Mouse (Mus musculus) CD8-positive naive resting alpha-beta T cell, adult 2 months (primary cell): ENCODE measurements at regions not wholly inside any gene's neighbourhood (a gene's known extent, or its start where the extent isn't known, plus 50 kb on each side); places are given as distances from the start of the nearest gene placed in this dataset.

Experiments used
- DNase-seq, 2 experiments: peaks; one replicate each; pipeline ENCODE4 v3.0.0; 2022; ENCODE audit warnings: low read depth in 2 of 2, low spot score in 2 of 2

- no peak for DNase-seq
Measured at GRCm38 (mm10) chr11:112976914-112977785, 195.1 kb downstream of the Sox9 start.

- DNase-seq = no peak
Measured at GRCm38 (mm10) chr11:112978884-112979283, 196.9 kb downstream of the Sox9 start.

GRCm38 (mm10) chr11:112979413-112979812 lies 197.4 kb downstream of the Sox9 start:
- DNase-seq = no peak

GRCm38 (mm10) chr11:112982165-112982801 lies 200.3 kb downstream of the Sox9 start:
- DNase-seq = no peak

GRCm38 (mm10) chr11:112982802-112983591 lies 201.0 kb downstream of the Sox9 start:
- DNase-seq = no peak

DNA sequence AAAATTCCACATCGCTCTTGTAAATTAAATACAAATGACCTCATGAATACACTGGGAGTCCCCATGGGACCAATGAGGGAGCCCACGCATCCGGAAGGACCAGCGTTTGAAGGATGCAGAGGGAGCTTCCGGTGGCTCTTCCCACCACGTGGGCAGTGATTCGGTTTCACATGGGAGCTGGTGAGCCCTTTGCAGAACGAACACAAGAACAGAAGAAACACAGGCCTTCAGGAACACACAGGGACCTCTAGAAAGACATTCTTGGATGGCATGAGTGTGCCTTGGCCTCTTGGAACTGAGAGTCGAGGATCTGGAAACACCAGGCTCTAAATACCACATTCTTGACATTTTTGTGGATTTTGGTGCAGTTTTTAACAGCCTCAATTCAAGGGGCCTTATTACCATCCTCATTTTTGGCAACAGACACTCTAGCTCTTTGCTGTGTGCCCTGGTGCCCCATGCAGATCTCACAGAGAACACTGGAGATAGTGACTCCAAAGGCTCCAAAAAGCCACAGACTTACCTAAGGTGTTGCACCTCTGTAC lies 204.1 kb downstream of the Sox9 start:
- DNase-seq = no peak

DNA sequence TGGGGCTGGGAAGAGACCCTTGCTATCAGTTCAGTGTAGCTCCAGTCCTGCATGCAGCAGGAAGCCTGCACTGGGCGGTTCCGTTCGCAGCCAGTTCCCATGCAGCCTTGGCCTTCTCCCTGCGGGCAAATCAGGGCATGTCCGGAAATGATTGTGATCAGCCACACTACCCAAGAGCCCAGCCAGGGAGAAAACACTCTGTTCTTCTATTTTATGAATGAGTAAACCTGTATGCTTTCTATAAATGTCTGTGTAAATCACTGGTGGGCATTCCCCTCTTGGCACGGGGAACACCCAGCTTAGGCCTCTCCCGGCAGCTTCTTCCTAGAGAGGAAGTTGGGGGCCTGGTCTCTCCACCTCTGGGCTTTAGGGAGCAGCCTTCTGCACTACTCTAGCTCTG lies 205.8 kb downstream of the Sox9 start:
- no peak for DNase-seq

GRCm38 (mm10) chr11:112988900-112989299 lies 206.9 kb downstream of the Sox9 start:
- no peak for DNase-seq

GRCm38 (mm10) chr11:112989981-112990512 lies 208.0 kb downstream of the Sox9 start:
- DNase-seq = no peak

DNA sequence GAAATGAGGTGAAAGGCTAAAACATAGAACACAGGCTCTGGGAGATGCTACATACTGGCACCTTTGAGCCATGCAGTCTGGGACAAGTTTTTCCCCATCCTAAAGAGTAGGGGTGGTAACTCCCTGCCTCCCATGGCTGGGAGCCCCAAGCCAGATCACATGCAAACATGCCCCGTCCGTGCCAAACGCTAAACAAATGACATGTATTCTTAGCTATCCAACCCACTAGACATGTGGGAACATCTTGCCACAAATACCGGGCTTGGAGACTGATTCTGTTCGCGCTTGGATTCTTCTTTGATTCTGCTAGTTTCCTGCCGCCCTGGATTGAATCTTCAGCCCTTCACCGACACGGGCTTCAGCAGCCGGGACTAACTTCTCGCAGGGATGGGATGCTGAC lies 208.7 kb downstream of the Sox9 start:
- DNase-seq = no peak

DNA sequence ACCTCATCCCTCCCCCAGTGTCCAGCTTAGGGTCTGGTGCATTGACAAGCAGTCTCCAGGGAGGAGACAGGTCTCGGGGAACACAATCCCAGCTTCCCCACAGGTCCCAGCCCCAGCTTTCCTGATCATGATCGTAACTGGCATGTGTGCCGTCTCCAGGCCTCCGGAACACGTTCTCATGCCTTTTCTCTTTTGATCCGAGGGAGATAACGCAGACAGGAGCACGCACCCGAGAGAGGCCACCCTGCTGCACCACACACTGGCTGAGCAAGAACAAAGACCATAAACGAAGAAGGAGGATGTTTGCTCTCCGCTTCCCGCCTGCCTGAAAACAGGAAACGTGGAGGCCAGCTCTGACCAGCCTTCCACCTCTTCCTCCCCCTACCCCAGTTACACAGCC lies 209.8 kb downstream of the Sox9 start:
- DNase-seq = no peak

DNA sequence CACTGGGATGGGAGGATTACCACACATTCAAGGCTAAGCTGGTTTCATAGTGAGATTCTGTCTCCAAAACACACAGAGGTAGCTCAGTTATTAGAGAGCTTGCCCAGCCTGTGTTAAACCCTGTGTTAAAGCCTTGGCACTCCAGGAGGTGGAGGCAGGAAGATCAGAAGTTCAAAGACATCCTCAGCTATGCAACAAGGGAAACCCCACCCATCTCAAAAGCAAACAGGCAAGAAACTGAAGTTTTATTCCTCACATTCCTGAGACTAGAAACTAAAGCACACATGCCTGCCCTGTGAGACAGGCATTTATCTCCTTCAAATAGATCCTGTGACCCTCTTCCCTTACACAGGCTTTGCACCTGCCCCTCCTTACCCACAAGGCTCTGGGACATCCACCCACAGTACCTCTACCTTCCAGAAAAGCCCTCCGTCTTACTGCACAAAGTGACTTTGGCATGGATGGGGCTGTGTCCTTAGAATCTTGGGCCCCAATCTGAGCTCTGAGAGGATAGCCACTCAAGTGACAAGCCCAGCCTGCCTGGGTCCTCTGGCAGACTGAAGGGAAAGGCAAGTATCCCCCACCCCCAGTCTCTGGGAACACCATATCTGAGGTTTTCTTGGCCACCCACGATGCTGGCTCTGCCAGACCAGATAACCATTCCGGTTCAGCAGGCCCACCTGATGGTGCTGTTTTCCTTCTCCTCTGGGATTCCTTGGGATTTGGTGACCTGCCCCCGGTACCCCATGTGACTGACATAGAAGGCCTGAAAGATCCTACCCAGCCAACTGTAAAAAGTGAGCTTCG lies 217.0 kb downstream of the Sox9 start:
- DNase-seq = no peak

DNA sequence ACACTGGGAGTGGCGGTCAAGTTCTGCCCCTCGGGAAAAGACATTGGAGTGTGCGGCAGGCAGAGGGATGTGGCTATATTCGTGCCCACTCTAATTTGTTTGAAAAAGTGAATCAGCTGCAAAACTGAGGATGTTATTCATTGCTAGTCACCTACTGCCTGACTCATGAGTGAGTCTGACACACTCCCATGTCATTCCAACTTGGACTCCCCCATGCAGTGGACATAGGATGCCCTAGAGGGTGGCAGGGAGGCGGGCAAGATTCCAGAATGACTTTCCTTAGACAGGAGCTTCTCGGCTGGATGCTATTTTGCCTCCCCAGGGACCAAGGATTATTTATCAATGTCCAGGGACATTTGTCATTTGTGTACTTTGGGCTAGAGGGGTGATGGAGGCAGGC lies 219.0 kb downstream of the Sox9 start:
- no peak for DNase-seq

DNA sequence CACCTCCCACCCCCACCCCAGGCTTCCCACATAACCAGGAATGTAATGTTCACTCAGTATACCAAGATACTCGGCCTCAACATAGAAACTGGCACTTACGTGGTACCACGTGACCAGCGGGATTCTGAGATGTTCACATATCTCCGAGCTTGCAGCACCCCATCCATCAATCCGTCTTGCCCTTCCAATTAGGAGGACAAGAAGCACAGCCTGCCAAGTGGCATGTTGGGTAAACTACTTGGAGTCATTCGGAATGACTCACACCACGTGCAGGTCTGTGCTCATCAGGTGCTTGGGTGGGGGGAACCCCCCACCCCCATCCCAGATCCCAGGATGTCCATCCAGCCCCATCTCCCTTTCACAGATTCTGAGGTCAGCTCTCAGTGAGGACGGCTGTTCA lies 223.9 kb downstream of the Sox9 start:
- DNase-seq = no peak

- DNase-seq = no peak
Measured at GRCm38 (mm10) chr11:113008521-113008920, 226.5 kb downstream of the Sox9 start.

DNA sequence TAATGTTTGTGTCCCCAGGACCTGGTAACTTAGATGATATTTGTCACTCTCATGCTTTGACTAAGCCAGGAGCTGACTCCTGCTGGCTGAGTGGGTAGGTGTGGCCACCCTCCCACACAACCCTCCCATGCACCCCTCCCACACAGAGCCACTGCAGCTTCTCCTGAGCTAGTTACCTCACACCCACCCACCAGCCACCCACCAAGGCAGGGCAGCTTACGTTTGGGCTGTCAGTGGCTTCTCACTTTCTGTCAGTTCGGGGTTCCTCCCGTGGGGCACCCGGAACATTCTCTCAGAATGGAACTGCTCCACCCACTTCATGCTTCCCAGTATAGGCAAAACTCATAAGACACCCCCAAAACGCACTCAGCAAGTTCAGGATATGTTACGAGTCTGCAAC lies 227.4 kb downstream of the Sox9 start:
- no peak for DNase-seq

DNA sequence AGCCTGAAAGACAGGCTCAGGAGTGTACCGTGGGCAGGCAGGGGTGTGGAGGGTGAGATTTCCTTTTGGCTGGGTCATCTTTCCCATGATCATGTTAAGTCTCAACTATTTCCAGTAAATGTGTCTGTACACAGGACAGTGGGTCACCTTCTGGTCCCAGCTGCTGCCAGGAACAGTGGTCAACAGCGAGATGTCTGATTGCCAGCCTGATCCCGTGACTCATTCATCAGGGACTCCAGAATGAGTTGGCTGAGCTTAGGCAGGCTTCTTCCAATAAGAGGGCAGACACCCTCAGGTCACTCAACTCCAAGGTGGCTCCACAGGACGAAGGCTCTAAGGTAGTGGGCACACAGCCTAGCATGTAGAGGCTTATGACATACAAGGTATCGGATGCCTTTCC lies 228.9 kb downstream of the Sox9 start:
- no peak for DNase-seq

- no peak for DNase-seq
Measured at GRCm38 (mm10) chr11:113014186-113015010, 232.4 kb downstream of the Sox9 start.

DNA sequence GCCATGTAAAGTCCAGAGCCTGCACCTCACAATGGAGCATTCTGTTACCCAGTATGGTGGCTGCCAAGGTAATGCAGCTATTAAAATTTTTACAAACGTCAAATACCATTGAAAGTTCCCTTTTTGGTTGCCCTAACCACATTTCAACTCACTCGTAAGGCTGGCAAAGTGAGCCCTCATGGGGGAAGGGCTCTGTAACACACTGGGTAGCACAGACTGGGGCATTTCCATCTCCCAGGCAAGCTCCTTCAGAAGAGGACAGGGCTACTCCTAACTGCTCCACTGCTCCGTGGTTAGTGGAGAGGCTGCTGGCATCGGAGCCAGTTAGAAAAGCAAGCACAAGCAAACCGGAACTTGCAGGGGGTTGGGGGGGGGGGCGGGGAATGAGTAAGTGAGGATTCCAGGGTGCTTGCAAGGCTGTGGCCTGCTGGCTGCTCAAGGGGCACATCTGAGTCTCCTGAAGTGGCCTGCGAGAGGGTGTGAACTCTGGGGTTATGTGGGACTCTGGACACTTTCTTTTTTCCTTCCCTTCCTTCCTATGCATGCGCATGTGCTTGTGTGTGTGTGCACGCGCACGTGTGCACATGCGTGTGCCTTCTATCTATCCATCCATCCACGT lies 233.8 kb downstream of the Sox9 start:
- DNase-seq = no peak
